Mouse (Mus musculus) hematopoietic multipotent progenitor cell, adult 10-12 weeks (in vitro differentiated cells): ENCODE measurements around the gene Ifi213. TPM values are rescaled to one million over a fixed set of nuclear protein-coding genes. Genes with fewer than 3 reads are reported as not detected.

ENCODE experiments used
- polyA plus RNA-seq: library from polyadenylated mRNA; stranded (reverse); fragments of >175 nt; gene quantifications from 2 replicates; pipeline ENCODE4 v1.2.3, GENCODE M21; 2012; ENCODE audit warnings: low replicate concordance

The Ifi213 gene
- polyA plus RNA-seq, result 0.13 and 0.17 TPM in 2 replicates

GRCm38 (mm10) chr1:173598838-173599494, at the start of gene Ifi213:
Gene Ifi213, minus strand, starts transcription at chr1:173599274.

GRCm38 (mm10) chr1:173630622-173631021, 31.5 kb upstream of the Ifi213 start, which contains the start of gene Ifi209:
Gene Ifi209, plus strand, starts transcription at chr1:173630917.

GRCm38 (mm10) chr1:173535791-173536190, 63.3 kb downstream of the Ifi213 start, which contains the start of gene Ifi214:
Gene Ifi214, minus strand, starts transcription at chr1:173535957.

Other genes with a start within 250 kb of the Ifi213 start
- 3.6 and 7.1 TPM in 2 replicates for gene Aim2, start 248.4 kb downstream of the Ifi213 start, polyA plus RNA-seq
- gene Cadm3, start 231.6 kb downstream of the Ifi213 start, polyA plus RNA-seq, result 1.6 and 7.1 TPM in 2 replicates
- 0.43 and 0.98 TPM in 2 replicates for gene Ifi206, start 108.2 kb downstream of the Ifi213 start, polyA plus RNA-seq
- 1.1 and 3.0 TPM in 2 replicates for gene Ifi214, start 63.3 kb downstream of the Ifi213 start, polyA plus RNA-seq
- 0.62 and 5.1 TPM in 2 replicates for gene Ifi209, start 31.6 kb upstream of the Ifi213 start, polyA plus RNA-seq
- gene Ifi208, start 74.4 kb upstream of the Ifi213 start, polyA plus RNA-seq, result 1.4 and 2.0 TPM in 2 replicates
- 0.62 and 1.4 TPM in 2 replicates for gene Ifi207, start 142.5 kb upstream of the Ifi213 start, polyA plus RNA-seq
- 0.26 and 1.6 TPM in 2 replicates for gene Ifi204, start 167.7 kb upstream of the Ifi213 start, polyA plus RNA-seq